Mouse (Mus musculus) gastrocnemius, adult 2 months (tissue): ENCODE measurements around the gene Rnf167. TPM values are rescaled to one million over a fixed set of nuclear protein-coding genes. Genes with fewer than 3 reads are reported as not detected.

Experiments used
- DNase-seq: peaks from one replicate; pipeline ENCODE4 v3.0.0; 2022
- H3K27ac ChIP-seq: fragments of 200-600 bp; 2 replicates; pipeline ENCODE4 v1.8.1; 2022; ENCODE audit warnings: mild to moderate bottlenecking
- H3K4me3 ChIP-seq: fragments of 200-600 bp; 2 replicates; pipeline ENCODE4 v1.8.1; 2022; ENCODE audit warnings: mild to moderate bottlenecking, moderate library complexity
- CTCF ChIP-seq: fragments of 200-600 bp; IDR thresholded peaks from 2 replicates; pipeline ENCODE4 v1.8.1; 2022; ENCODE audit warnings: antibody characterized with exemption, mild to moderate bottlenecking, moderate library complexity
- intact Hi-C: fragments of 180-260 bp; cut with DNase I; formaldehyde crosslinking; loops from one replicate; pipeline ENCODE4 v1.15.1; 2025
- total RNA-seq, 2 experiments: library from RNA; stranded (reverse); gene quantifications; 2 replicates each; pipeline ENCODE4 v1.2.3; 2021

Gene Rnf167
- total RNA-seq, 2 experiments from 2014 or later, result 35.0 to 38.4 TPM

DNA sequence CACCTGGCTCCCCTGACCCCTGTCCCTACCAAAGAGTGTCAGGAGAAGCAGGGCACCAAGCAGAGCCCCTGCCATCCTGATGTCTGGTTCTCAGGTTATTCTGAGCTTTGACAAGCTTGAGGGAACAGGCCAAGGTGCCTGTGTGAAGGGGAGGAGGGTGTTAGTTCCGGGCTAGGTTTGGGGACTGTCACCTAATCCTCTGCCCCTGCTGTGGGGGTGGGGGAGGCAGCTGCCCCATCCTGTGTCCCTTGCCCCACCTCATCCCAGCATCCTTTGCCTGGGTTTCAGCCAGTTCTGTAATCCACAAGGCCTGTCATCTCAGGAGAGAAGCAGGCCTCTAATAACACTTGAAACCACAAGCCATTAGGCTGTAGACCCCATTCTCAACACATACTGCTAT lies 27.9 kb upstream of the Rnf167 start, which contains the start of gene Chrne:
Gene Chrne, minus strand, starts transcription at position 116 of the 400 bp plus-strand sequence.
- Histone ChIP-seq H3K27ac (peak within 1 kb of the TSS; percentile 78), H3K4me3 (peak within 1 kb of the TSS; percentile 20)
- DNase-seq, result peak; percentile 85
- TF ChIP-seq CTCF, result no peak
- intact Hi-C loops, result loop anchor here (5.0 kb wide), 1 partner anchor 133 kb away; no protein-coding TSS in a partner anchor

GRCm38 (mm10) chr11:70621972-70622814 lies 24.8 kb upstream of the Rnf167 start:
- H3K4me3 ChIP-seq, result peak overlapping the region; percentile 28
- intact Hi-C loops, result loop anchor here (5.0 kb wide), 1 partner anchor 210 kb away; the partner anchor contains the start of gene Pelp1
- TF ChIP-seq CTCF, result peak; percentile 29; the same call in 1 of the 2 replicates
- peak; percentile 80 for DNase-seq
- peak overlapping the region; percentile 91 for H3K27ac ChIP-seq

- Histone ChIP-seq H3K27ac (peak overlapping the region; percentile 91), H3K4me3 (no peak overlapping the region)
- peak; percentile 45 for TF ChIP-seq CTCF
- DNase-seq, result no peak
- intact Hi-C loops, result loop anchor here (5.0 kb wide), 1 partner anchor 211 kb away; the partner anchor contains the start of gene Pelp1
These were observed 23.8 kb upstream of the Rnf167 start for GRCm38 (mm10) chr11:70623053-70623742.

GRCm38 (mm10) chr11:70625473-70625872 lies 21.6 kb upstream of the Rnf167 start:
- H3K27ac ChIP-seq, result no peak overlapping the region
- intact Hi-C loops, result no loop called here
- TF ChIP-seq CTCF, result peak; percentile 75
- peak; percentile 65 for DNase-seq
- H3K4me3 ChIP-seq, result no peak overlapping the region

DNA sequence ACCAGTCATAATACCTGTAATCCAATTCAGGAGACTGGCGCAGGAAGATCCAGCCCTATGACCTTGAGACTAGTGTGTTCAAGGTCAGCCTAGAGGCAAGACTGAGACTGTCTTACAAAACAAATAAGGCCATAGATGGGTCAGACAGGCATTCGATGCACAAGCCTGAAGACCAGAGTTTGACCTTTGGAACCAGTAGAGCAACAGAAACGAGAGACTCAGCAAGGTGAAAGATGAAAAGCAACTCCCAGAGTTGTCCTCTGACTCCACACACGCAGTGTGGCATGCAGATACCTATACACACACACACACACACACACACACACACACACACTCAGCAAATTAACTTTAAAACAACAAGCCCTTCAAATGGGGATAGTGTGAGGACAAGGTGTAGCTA lies 20.2 kb upstream of the Rnf167 start:
- DNase-seq, result no peak
- no peak for TF ChIP-seq CTCF
- intact Hi-C loops, result no loop called here
- Histone ChIP-seq H3K27ac (no peak overlapping the region), H3K4me3 (no peak overlapping the region)

GRCm38 (mm10) chr11:70628431-70628830 lies 18.6 kb upstream of the Rnf167 start:
- no peak overlapping the region for H3K4me3 ChIP-seq
- intact Hi-C loops, result loop anchor here (2.0 kb wide), 1 partner anchor 126 kb away; no protein-coding TSS in a partner anchor
- no peak for TF ChIP-seq CTCF
- H3K27ac ChIP-seq, result no peak overlapping the region
- no peak for DNase-seq

DNA sequence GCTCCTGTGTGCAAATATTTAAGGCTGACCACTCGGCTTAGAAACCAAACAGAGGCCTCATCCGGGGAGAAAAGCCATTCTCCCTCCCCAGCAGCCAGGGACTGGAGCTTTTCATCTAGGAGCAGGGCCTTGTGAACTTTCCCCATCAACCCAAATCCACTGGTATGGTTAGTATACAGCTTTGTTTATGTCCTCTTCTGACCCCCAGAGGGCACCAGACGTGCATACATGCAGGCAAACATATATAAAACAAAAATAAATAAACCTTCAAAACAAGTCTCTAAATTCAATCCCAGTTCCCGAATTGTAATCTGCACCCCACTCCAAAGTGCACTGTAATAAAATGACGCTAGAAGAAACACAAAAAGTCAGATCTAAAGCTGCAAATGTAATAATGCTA lies 17.5 kb upstream of the Rnf167 start:
- DNase-seq, result no peak
- no peak overlapping the region for H3K27ac ChIP-seq
- no peak overlapping the region for H3K4me3 ChIP-seq
- TF ChIP-seq CTCF, result peak; percentile 55
- intact Hi-C loops, result loop anchor here (2.0 kb wide), 1 partner anchor 125 kb away; no protein-coding TSS in a partner anchor

DNA sequence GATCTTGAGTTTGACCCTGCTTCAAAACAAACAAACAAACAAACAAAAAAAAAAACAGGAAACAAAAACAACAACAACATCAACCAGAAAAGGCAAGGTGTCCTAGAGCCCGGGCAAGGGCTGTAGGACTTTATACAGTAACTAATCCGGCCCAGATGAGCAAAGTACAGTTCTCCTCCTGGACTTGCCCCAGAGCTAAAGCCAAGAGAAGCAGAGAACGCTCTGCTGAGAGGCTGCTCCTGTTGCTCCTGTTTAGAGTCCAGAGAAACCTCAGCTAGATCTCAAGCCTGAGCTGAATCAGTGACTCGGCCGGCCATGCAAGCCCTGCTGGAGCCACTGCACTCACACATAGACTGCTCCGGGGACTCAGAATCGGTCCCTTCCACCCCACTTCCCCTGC lies 16.9 kb upstream of the Rnf167 start:
- no peak for DNase-seq
- H3K4me3 ChIP-seq, result no peak overlapping the region
- H3K27ac ChIP-seq, result peak overlapping the region; percentile 38; the same call in 1 of the 2 replicates
- TF ChIP-seq CTCF, result no peak
- intact Hi-C loops, result no loop called here

DNA sequence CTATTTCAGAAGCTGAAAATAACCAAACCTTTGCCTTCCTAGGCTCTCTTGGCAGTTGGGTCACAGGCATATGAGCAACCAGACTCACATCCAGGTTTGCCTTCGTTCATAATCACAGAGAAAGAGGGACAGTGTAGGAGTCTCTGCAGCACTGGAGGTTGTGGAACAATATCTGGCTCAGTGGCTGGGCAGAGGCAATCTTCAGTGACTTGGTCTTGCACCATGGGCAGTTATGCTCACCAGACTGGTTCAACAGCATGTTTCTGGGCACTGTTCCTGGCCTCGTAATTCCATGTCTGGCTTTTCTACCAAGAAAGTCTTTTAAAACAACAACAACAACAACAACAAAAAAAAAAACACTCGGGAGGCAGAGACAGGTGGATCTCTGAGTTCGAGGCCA lies 11.4 kb upstream of the Rnf167 start:
- no peak overlapping the region for H3K4me3 ChIP-seq
- no peak for DNase-seq
- TF ChIP-seq CTCF, result no peak
- intact Hi-C loops, result no loop called here
- H3K27ac ChIP-seq, result no peak overlapping the region

DNA sequence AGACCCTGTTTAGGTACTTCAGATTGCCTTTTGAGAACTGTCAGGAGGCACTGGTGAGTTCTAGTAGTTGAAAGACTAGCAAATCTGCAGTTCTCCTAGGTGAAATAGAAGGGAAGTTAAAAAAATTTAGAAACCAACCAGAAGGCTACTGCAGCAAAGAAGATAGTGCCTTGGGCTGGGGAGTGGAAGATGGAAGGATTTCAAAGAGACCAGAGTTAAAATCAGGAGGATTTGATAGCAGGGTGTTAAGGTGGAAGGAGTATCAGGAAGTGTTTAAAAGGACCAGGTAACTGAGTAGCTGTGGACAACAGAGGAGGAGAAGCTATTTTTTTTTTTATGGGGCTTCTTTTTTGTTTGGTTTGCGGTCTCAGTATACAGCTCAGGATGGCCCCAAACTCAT lies 9.3 kb upstream of the Rnf167 start:
- Histone ChIP-seq H3K4me3 (no peak overlapping the region), H3K27ac (no peak overlapping the region)
- no peak for TF ChIP-seq CTCF
- intact Hi-C loops, result no loop called here
- no peak for DNase-seq

GRCm38 (mm10) chr11:70638293-70638692 lies 8.7 kb upstream of the Rnf167 start:
- no peak for DNase-seq
- Histone ChIP-seq H3K4me3 (no peak overlapping the region), H3K27ac (no peak overlapping the region)
- intact Hi-C loops, result no loop called here
- no peak for TF ChIP-seq CTCF

DNA sequence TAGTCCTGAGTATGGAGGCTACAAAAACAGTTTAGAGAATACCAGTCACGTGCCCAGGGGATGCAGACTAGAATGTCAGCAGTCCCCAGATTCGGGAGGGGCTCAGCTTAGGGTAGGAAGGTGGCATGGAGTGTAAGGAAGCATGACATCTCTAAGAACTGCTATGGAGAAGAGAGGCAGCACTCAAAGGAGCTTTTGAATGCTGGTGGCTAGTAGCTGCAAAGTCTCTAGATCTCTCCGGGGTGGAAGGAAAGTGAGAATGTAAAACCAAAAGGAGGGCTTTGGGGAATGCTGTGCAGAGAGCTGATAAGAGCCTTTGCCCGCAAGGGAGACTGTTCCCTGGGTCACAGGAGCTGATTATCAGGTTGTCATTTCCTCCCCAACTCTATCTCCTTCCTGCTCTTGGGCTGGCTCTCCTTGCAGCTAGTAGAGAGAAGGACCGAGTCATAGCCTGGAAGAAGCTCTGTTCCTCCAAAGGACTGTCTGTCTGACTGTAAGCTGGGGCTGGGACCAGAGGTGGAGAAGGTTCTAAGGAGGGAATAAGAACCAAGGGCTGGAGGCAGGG lies 8.2 kb upstream of the Rnf167 start, which contains the start of gene Gp1ba:
Gene Gp1ba, plus strand, starts transcription at position 409 of the 565 bp plus-strand sequence.
- no peak within 1 kb of the TSS for H3K4me3 ChIP-seq
- H3K27ac ChIP-seq, result no peak within 1 kb of the TSS
- DNase-seq, result no peak
- intact Hi-C loops, result no loop called here
- no peak for TF ChIP-seq CTCF

DNA sequence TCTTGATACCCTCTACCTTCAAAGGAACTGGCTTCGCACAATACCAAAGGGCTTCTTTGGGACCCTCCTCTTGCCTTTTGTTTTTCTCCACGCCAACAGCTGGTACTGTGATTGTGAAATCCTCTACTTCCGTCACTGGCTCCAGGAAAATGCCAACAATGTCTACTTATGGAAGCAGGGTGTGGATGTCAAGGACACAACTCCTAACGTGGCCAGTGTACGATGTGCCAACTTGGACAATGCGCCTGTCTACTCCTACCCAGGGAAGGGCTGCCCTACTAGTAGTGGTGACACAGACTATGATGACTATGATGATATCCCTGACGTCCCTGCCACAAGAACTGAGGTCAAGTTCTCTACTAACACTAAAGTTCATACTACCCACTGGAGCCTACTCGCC lies 7.1 kb upstream of the Rnf167 start:
- intact Hi-C loops, result loop anchor here (10.0 kb wide), 1 partner anchor 645 kb away; the partner anchor contains the start of genes Gabarap and Phf23

More for the DNA sequence above, 7.1 kb upstream of the Rnf167 start:
- Histone ChIP-seq H3K4me3 (no peak overlapping the region), H3K27ac (no peak overlapping the region)
- TF ChIP-seq CTCF, result no peak
- DNase-seq, result no peak
